Mouse (Mus musculus) frontal cortex, adult 2 months (tissue): ENCODE results near the gene Fkbp11. TPM values are rescaled to one million over a fixed set of nuclear protein-coding genes. Genes with fewer than 3 reads are reported as not detected.
"Not testable (repeated sequence)": the region's sequence is repeated elsewhere in the genome, so short reads cannot be mapped to it uniquely, and the experiment has no call there.

ENCODE experiments used
- DNase-seq, 2 experiments: peaks; one replicate each; pipeline ENCODE4 v3.0.0; 2022; ENCODE audit warnings: low spot score in 1 of 2; ENCODE audit errors: extremely low spot score in 1 of 2
- polyA plus RNA-seq: library from polyadenylated mRNA; depleted of rRNA; stranded (reverse); fragments of >200 nt; gene quantifications from 2 replicates; pipeline ENCODE4 v1.2.3, GENCODE M21; 2012; rRNA removed

The Fkbp11 gene
- polyA plus RNA-seq = 2.9 and 3.5 TPM in 2 replicates

GRCm38 (mm10) chr15:98727443-98728321 lies at the start of gene Fkbp11:
Gene Fkbp11 (minus strand): TSS chr15:98728198.
- DNase-seq = peak in 1 of 2 experiments; percentile 36

DNA sequence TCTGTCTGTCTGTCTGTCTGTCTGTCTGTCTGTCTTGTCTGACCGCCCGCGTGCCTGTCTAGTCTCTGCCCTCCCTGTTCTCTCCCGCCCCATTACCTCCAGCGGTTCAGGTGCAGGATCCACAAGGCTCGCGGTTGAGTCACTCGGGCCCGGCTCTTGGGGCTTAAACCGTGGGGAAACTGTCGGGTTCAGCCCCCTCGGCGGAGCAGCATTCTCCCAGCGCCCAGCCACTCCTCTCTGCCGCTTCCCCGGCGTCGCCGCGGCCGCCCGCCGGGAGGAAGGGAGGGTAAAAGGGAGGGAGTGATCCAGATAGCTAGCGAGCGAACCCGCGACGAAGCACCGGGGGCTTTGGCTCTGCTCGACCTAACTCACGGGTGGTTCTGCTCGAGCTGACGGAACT lies 49.8 kb upstream of the Fkbp11 start, which contains the start of gene Wnt10b:
Wnt10b (minus strand) TSS at position 389 of the 400 bp plus-strand sequence.
- no peak for DNase-seq

GRCm38 (mm10) chr15:98777005-98777616 lies 49.1 kb upstream of the Fkbp11 start:
- no peak for DNase-seq

GRCm38 (mm10) chr15:98776280-98777004 lies 48.4 kb upstream of the Fkbp11 start:
- no peak for DNase-seq

DNA sequence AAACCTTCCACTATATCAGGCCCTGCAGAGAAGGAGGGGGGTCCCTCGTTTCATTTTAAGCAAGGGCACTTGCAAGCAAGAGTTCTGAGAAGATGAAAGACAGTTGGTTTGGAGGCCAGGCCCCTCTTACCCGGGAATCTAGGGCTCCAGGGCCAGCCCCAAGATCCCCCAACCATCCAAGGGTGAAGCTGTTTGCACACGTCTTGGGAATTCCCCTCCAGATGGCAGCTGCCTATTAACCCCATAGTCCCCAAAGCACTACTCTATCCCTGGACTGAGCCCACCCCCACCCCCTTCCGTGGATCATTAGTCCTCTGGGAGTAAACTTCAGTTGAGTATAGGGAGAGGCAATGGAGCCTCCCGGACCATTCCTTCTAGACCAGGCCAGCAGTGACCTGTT lies 47.5 kb upstream of the Fkbp11 start:
- DNase-seq = no peak

GRCm38 (mm10) chr15:98774096-98774495 lies 46.1 kb upstream of the Fkbp11 start:
- no peak for DNase-seq

- DNase-seq = no peak
These were observed 44.7 kb upstream of the Fkbp11 start for GRCm38 (mm10) chr15:98772511-98773211.

DNA sequence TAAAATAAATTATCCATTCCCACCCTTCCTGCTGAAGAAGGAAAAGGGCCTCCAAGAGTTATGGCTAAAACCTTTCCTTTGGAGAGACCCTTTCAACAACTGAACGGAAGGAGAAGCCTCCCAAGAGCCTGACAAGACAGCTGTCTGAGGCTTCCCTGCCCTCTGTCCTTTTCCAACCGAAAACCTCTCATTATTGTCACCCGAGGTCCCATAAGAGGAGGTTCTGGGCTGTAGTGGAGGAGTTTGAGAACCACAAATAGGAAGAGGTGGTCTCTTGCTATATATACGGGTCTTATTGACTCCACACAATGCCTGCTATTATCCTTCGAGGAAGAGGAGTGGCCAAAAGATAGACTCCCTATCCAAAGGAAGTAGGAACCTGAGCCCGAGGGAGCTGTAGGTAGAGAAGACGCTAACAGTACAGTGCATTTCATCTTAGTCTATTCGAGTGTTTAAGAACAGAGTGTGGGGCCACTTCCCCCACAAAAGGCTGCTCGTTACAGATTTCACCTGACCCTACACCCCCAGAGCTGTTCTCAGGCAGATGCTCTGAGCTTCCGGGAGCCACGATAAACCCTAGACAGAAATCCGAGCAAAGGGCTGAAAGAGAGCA lies 43.9 kb upstream of the Fkbp11 start:
- DNase-seq = no peak

- no peak for DNase-seq
These were observed 40.3 kb upstream of the Fkbp11 start for GRCm38 (mm10) chr15:98768259-98768658.

DNA sequence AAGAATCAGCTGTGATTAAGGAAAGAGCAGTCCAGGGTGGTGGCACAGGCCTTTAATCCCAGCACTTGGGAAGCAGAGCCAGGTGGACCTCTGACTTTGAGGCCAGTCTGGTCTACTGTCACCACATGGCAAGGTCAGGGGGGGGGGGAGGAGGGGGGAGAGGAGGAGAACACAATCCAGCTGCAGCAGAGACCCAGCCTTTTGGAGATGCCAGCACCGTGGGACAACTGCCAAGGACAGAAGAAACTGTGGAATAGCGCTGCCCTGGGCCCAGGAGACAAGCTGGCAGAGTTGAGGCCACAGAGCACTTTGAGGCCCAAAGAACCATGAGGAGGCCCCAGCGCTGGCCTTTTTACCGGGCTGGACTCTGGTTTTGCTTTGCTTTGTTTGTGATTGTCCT lies 37.9 kb upstream of the Fkbp11 start:
- no peak for DNase-seq

GRCm38 (mm10) chr15:98762670-98763529 lies 34.9 kb upstream of the Fkbp11 start, which contains the start of gene Arf3:
Gene Arf3 (minus strand): TSS chr15:98763214.
- DNase-seq = peak; percentile 93 to 97

DNA sequence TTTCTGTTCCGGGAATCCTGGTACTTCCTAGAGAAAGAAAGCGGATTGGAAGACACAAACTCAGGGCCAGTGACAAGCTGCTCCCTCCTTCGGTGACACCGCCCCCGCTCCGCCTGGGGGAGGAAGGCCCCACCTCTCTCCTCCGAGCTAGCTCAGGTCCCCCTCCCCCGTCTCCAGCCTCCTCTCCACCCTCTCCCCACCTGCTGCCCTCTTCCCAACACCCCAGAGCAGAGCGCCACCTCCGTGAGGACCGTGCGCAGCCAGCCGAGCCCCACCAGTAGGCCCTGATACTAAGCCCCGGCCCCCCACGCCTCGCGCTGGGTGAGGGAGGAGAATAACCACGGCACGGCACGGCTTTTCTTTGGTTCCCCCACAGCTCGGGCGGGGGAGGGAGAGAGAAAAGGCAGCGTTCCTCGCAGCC lies 34.2 kb upstream of the Fkbp11 start:
- peak; percentile 61 to 78 for DNase-seq

- no peak for DNase-seq
These were observed 26.1 kb upstream of the Fkbp11 start for GRCm38 (mm10) chr15:98754125-98754524.

- DNase-seq = no peak
These were observed 25.0 kb upstream of the Fkbp11 start for GRCm38 (mm10) chr15:98753021-98753423.

DNA sequence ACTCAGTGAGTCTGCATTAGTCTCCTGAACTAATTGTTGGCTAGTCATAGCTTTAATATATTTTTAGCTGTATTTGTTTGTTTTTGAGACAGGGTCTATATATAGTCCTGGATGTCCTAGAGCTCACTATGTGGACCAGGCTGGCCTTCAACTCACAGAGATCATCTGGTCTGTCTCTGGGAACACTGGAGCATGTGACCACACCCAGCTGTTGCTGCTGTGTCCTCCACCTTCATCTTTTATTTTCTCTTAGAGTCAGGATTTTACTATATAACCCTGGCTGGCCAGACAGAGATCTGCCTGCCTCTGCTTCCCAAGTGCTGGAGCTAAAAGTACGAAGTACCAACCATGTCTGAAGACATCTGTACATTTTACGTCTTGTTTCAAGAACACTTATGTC lies 21.1 kb upstream of the Fkbp11 start:
- no peak for DNase-seq

- DNase-seq = no peak
These were observed 19.3 kb upstream of the Fkbp11 start for GRCm38 (mm10) chr15:98747296-98747695.

DNA sequence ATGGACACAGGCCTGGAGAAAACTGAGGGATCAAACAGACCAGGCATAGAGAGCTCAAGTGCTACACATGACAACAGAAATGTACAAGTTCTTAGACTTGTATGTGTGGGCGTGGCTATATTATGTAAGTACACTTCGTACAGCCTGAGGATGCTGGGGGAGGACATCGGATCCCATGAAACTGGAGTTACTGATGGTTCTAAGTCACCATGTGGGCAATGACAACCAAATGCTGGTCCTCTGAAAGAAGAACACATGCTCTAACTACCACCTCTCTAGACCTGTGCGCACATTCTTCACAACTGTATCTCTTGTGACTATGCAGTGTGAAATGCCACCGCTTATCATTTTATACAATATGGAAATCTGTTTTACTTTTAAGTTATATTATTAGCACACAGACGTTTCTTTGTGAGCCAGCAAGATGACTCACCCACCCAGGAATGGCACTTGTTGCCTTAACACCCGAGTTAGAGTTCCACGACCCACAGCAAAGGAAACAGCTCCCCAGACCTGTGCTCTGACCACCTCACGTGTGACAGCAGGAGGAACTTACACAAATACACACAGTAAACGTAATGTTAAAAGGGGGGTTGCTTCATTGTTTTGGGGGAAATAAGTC lies 18.5 kb upstream of the Fkbp11 start:
- DNase-seq = peak in 1 of 2 experiments; percentile 67

GRCm38 (mm10) chr15:98743863-98744262 lies 15.9 kb upstream of the Fkbp11 start:
- not testable (repeated sequence) for DNase-seq
